Mouse (Mus musculus): ENCODE measurements around the gene Wbp1. TPM values are rescaled to one million over a fixed set of nuclear protein-coding genes. Genes with fewer than 3 reads are reported as not detected.

Wbp1 gene
- polyA plus RNA-seq, 1 experiment: 82.4 TPM

DNA sequence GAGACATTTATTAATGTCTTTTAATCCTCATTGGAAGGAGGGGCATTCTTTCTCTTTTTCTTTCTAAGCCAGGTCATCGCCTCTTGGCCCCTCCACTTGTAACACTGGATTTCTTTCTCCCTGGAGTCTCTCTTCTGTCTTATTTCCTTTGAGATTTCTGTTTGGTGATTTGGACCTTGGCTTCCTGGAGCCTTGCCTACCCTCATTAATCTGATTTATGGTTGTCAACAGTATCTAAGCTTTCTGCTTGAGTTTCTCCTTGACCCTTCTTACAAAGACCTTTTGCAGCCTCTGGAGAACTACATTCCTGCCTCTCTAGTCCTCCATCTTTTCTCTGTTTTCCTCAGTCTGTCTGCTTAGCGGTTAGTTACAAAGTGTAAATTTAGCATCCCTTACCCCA is 22.9 kb downstream of the Wbp1 start:
- Histone ChIP-seq H3K4me3 (ENCODE audit: insufficient read depth, poor library complexity, severe bottlenecking) (no peak overlapping the region), H3K27me3 (ENCODE audit: control insufficient read depth, insufficient read depth, insufficient read length) (peaks cover 4% of the 10 kb centered on the region), H3ac (ENCODE audit: control insufficient read depth, insufficient read length, low read depth) (no peak overlapping the region), H3K36me3 (ENCODE audit: control insufficient read depth, insufficient read depth) (no peaks in the 10 kb centered on the region), H3K79me2 (ENCODE audit: control insufficient read depth, insufficient read depth) (no peaks in the 10 kb centered on the region), H3K79me3 (ENCODE audit: low read depth) (no peaks in the 10 kb centered on the region)
- TF ChIP-seq MYOG (IDR thresholded peaks at IDR 0.05; ENCODE audit: control insufficient read depth, extremely low read depth, insufficient read length) (no peak), FOSL1 (IDR thresholded peaks at IDR 0.05; ENCODE audit: insufficient read depth, low read length, poor library complexity, severe bottlenecking) (no peak), MAX (IDR thresholded peaks at IDR 0.05) (no peak), CEBPB (IDR thresholded peaks at IDR 0.05; ENCODE audit: low read depth) (no peak), MYOD1 (IDR thresholded peaks at IDR 0.05; ENCODE audit: control insufficient read depth, insufficient read length, low read depth) (no peak), CTCF (IDR thresholded peaks at IDR 0.05; ENCODE audit: control insufficient read depth, insufficient read depth, insufficient read length) (no peak), USF1 (IDR thresholded peaks at IDR 0.05; ENCODE audit: low read depth) (no peak)

GRCm38 (mm10) chr6:83095968-83096367 is 25.4 kb downstream of the Wbp1 start:
- H3K4me3 ChIP-seq (ENCODE audit: insufficient read depth, poor library complexity, severe bottlenecking): no peak overlapping the region
- peaks cover 7% of the 10 kb centered on the region for H3K27me3 ChIP-seq (ENCODE audit: control insufficient read depth, insufficient read depth, insufficient read length)
- H3ac ChIP-seq (ENCODE audit: control insufficient read depth, insufficient read length, low read depth): no peak overlapping the region
- H3K79me3 ChIP-seq (ENCODE audit: low read depth): no peaks in the 10 kb centered on the region
- TF ChIP-seq CTCF (IDR thresholded peaks at IDR 0.05; ENCODE audit: control insufficient read depth, insufficient read depth, insufficient read length): no peak
- TF ChIP-seq USF1 (IDR thresholded peaks at IDR 0.05; ENCODE audit: low read depth): no peak
- no peak for TF ChIP-seq MAX (IDR thresholded peaks at IDR 0.05)
- no peak for TF ChIP-seq MYOD1 (IDR thresholded peaks at IDR 0.05; ENCODE audit: control insufficient read depth, insufficient read length, low read depth)
- no peak for TF ChIP-seq FOSL1 (IDR thresholded peaks at IDR 0.05; ENCODE audit: insufficient read depth, low read length, poor library complexity, severe bottlenecking)
- TF ChIP-seq CEBPB (IDR thresholded peaks at IDR 0.05; ENCODE audit: low read depth): no peak
- TF ChIP-seq MYOG (IDR thresholded peaks at IDR 0.05; ENCODE audit: control insufficient read depth, extremely low read depth, insufficient read length): no peak
- H3K36me3 ChIP-seq (ENCODE audit: control insufficient read depth, insufficient read depth): no peaks in the 10 kb centered on the region
- no peaks in the 10 kb centered on the region for H3K79me2 ChIP-seq (ENCODE audit: control insufficient read depth, insufficient read depth)

DNA sequence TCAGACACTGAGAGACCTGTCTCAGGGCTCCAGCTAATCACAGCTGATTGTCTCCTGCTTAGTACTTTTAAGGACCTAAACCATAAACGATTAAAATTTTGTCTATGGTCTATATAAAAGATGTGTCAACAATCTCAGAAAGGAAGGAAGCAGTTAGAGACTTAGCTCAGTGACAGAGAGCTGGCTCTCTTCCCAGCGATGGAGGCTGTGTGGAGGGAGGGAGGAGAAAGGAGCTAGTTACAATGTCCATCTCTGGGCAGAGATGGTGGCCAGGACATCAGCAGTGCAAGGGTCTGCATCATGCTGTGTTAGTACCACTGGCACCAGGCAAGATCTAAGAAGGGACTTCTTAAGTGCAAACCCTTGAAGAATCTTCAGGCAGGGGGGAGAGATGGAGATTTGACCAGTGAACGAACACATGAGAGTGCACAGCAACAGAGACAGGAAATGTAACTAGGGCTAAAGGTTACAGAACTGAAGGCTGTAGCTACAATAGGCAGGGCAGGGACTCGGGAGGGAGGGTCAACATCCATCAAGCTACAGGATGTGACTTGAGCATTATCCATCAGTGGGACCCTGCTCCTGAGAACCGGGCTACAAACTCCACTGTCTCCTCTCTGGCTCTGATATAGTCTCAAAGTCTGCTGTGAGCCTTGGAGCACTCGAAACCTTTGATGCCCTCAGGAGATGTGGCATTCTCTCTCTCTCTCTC is 28.8 kb downstream of the Wbp1 start:
- Histone ChIP-seq H3K27me3 (ENCODE audit: control insufficient read depth, insufficient read depth, insufficient read length) (peaks cover 33% of the 10 kb centered on the region), H3K79me3 (ENCODE audit: low read depth) (no peaks in the 10 kb centered on the region), H3K36me3 (ENCODE audit: control insufficient read depth, insufficient read depth) (no peaks in the 10 kb centered on the region), H3K4me3 (ENCODE audit: insufficient read depth, poor library complexity, severe bottlenecking) (no peak overlapping the region), H3K79me2 (ENCODE audit: control insufficient read depth, insufficient read depth) (no peaks in the 10 kb centered on the region), H3ac (ENCODE audit: control insufficient read depth, insufficient read length, low read depth) (no peak overlapping the region)
- no peak for TF ChIP-seq CEBPB (IDR thresholded peaks at IDR 0.05; ENCODE audit: low read depth)
- TF ChIP-seq MYOD1 (IDR thresholded peaks at IDR 0.05; ENCODE audit: control insufficient read depth, insufficient read length, low read depth): no peak
- TF ChIP-seq FOSL1 (IDR thresholded peaks at IDR 0.05; ENCODE audit: insufficient read depth, low read length, poor library complexity, severe bottlenecking): no peak
- no peak for TF ChIP-seq USF1 (IDR thresholded peaks at IDR 0.05; ENCODE audit: low read depth)
- no peak for TF ChIP-seq CTCF (IDR thresholded peaks at IDR 0.05; ENCODE audit: control insufficient read depth, insufficient read depth, insufficient read length)
- TF ChIP-seq MAX (IDR thresholded peaks at IDR 0.05): no peak
- TF ChIP-seq MYOG (IDR thresholded peaks at IDR 0.05; ENCODE audit: control insufficient read depth, extremely low read depth, insufficient read length): no peak

DNA sequence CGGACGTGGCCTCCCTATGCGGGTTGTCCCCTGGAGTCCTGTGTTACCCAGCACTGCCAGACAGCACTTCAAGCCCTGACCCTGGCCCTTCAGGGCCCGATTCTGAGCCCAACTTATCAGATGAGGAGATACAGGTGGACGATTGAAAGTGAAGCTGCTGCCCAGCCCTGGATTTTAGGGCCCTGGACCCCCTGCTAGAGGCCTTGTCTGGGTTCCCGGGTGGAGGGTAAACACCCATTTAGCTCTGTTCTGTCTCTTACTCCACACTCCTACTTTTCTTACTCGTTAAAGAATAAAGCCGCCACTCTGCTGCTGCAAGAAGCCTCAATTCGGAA is 33.5 kb downstream of the Wbp1 start:
- H3K79me3 ChIP-seq (ENCODE audit: low read depth): no peaks in the 10 kb centered on the region
- H3K27me3 ChIP-seq (ENCODE audit: control insufficient read depth, insufficient read depth, insufficient read length): peaks cover 52% of the 10 kb centered on the region
- no peaks in the 10 kb centered on the region for H3K79me2 ChIP-seq (ENCODE audit: control insufficient read depth, insufficient read depth)
- no peak overlapping the region for H3ac ChIP-seq (ENCODE audit: control insufficient read depth, insufficient read length, low read depth)
- no peak overlapping the region for H3K4me3 ChIP-seq (ENCODE audit: insufficient read depth, poor library complexity, severe bottlenecking)
- no peak for TF ChIP-seq MAX (IDR thresholded peaks at IDR 0.05)
- H3K36me3 ChIP-seq (ENCODE audit: control insufficient read depth, insufficient read depth): no peaks in the 10 kb centered on the region

DNA sequence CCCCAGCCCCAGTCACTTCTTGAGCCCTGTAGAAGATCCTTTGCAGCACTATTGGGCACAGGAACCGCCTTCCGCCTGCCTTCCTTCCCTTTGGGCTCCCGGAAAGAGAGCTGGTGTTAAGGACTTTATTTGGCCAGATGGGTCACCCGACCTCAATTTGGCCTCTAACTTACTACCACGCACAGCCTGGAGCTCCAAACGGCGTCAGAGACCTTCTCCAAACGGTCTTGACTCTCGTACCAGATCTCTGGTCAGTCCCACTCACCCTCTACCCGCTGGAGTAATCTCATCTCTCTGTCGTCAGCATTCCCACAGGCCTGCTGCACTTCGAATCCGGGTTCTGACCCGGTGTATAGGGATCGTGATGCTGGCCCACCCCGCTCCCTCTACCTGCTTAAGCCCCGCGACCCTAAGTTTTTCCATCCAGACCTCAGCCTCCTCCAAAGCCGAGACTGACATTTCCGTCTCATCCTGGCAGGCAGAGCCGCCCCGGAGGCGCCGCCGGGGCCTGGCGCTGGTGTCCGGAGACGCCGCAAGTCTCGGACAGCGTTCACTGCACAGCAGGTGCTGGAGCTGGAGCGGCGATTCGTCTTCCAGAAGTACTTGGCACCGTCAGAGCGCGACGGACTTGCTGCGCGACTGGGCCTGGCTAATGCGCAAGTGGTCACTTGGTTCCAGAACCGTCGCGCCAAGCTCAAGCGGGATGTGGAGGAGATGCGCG is 34.0 kb downstream of the Wbp1 start:
- TF ChIP-seq CTCF (IDR thresholded peaks at IDR 0.05; ENCODE audit: control insufficient read depth, insufficient read depth, insufficient read length) (no peak), MAX (IDR thresholded peaks at IDR 0.05) (no peak), FOSL1 (IDR thresholded peaks at IDR 0.05; ENCODE audit: insufficient read depth, low read length, poor library complexity, severe bottlenecking) (no peak), CEBPB (IDR thresholded peaks at IDR 0.05; ENCODE audit: low read depth) (no peak)
- H3K4me3 ChIP-seq (ENCODE audit: insufficient read depth, poor library complexity, severe bottlenecking): no peak overlapping the region
- no peaks in the 10 kb centered on the region for H3K36me3 ChIP-seq (ENCODE audit: control insufficient read depth, insufficient read depth)
- H3K79me2 ChIP-seq (ENCODE audit: control insufficient read depth, insufficient read depth): no peaks in the 10 kb centered on the region
- no peak overlapping the region for H3ac ChIP-seq (ENCODE audit: control insufficient read depth, insufficient read length, low read depth)
- no peaks in the 10 kb centered on the region for H3K79me3 ChIP-seq (ENCODE audit: low read depth)
- peaks cover 48% of the 10 kb centered on the region for H3K27me3 ChIP-seq (ENCODE audit: control insufficient read depth, insufficient read depth, insufficient read length)
